In the genomic region with DNA sequence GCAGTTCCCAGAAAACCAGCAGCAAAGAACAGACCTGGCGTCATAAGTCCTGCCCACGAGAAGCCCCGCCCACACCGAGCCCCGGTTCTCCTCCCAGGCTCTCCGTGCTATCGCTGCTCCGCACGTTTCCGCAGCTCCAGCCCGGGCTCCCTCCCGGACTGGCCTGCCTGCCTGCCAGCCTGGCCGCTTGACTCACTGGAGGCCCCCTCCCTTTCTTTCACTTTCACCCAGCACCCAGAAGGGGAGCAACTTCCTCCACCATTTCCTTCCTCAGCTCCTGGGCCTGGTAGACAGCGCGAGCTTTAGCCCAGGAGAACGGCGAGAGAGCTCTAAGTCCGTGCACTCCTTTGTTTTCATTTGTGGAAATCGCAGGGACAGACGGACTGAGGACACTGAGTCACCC, we compare ENCODE assay signal across 8 mouse cellular contexts. TPM values are rescaled to one million over a fixed set of nuclear protein-coding genes. Genes with fewer than 3 reads are reported as not detected.
DNase-seq lines count a peak whose midpoint lies in the region; ATAC-seq and TF ChIP-seq lines count a peak whose summit lies in the region.

No protein-coding gene starts in this region.

- peak; percentile 85 for ATAC-seq in forebrain, embryonic 11.5 days (replicated peaks; ENCODE audit: low FRiP score)
- ATAC-seq in heart, postnatal 0 days (ENCODE audit: insufficient read depth, low read depth), result peak; percentile 81
- peak; percentile 81 for ATAC-seq in neural tube, embryonic 14.5 days (ENCODE audit: low read depth)

- under 1% methylated on average over 20 of the region's 20 CpGs for WGBS in forebrain, embryonic 11.5 days
- 1% methylated on average over 20 of the region's 20 CpGs for WGBS in heart, postnatal 0 days
- WGBS in neural tube, embryonic 14.5 days, result 3% methylated on average over 20 of the region's 20 CpGs

- peaks cover 14% of the 10 kb centered on the region for H3K79me2 ChIP-seq in CH12.LX (replicated peaks; ENCODE audit: control insufficient read depth, extremely low read depth, insufficient read depth, poor library complexity, severe bottlenecking)

- H3K4me3 ChIP-seq in CH12.LX (replicated peaks in 1 of 3; ENCODE audit: low read depth in 2 of 3, low read length in 2 of 3, poor library complexity in 1 of 3), result peak overlapping the region; percentile 30 to 41 (median 34)
- H3K4me3 ChIP-seq in forebrain, embryonic 11.5 days (ENCODE audit: low read depth, low read length), result peak overlapping the region; percentile 35
- H3K4me3 ChIP-seq in heart, postnatal 0 days (ENCODE audit: low read depth, low read length), result peak overlapping the region; percentile 45
- peak overlapping the region; percentile 35 for H3K4me3 ChIP-seq in neural tube, embryonic 14.5 days (ENCODE audit: low read depth, low read length)

- no peaks in the 10 kb centered on the region for H3K27me3 ChIP-seq in CH12.LX (replicated peaks)
- H3K27me3 ChIP-seq in forebrain, embryonic 11.5 days (ENCODE audit: control insufficient read depth, insufficient read depth, low read length), result no peaks in the 10 kb centered on the region
- H3K27me3 ChIP-seq in heart, postnatal 0 days (ENCODE audit: control insufficient read depth, insufficient read depth, low read length), result no peaks in the 10 kb centered on the region
- no peaks in the 10 kb centered on the region for H3K27me3 ChIP-seq in neural tube, embryonic 14.5 days (ENCODE audit: control insufficient read depth, insufficient read depth, low read length)

- H3K9ac ChIP-seq in CH12.LX (ENCODE audit: insufficient read depth, low read depth), result peak overlapping the region; percentile 26
- peak overlapping the region; percentile 73 for H3K9ac ChIP-seq in forebrain, embryonic 11.5 days (ENCODE audit: low read length)
- peak overlapping the region; percentile 46 for H3K9ac ChIP-seq in heart, postnatal 0 days (replicated peaks; ENCODE audit: low read depth, low read length)
- peak overlapping the region; percentile 60 for H3K9ac ChIP-seq in neural tube, embryonic 14.5 days (replicated peaks; ENCODE audit: low read depth, low read length)

- peak; percentile 48; the same call in 1 of the 2 replicates for TF ChIP-seq POLR2A in CH12.LX (IDR thresholded peaks at IDR 0.05; ENCODE audit: low read depth, low read length)

- H3K4me2 ChIP-seq in CH12.LX (ENCODE audit: insufficient read depth, low read depth, poor library complexity, severe bottlenecking), result peak overlapping the region; percentile 66
- H3K4me2 ChIP-seq in forebrain, embryonic 11.5 days (ENCODE audit: low read depth, low read length, severe bottlenecking), result peak overlapping the region; percentile 70
- H3K4me2 ChIP-seq in heart, postnatal 0 days (ENCODE audit: low read depth, low read length), result peak overlapping the region; percentile 63
- peak overlapping the region; percentile 67 for H3K4me2 ChIP-seq in neural tube, embryonic 14.5 days (ENCODE audit: low read depth, low read length)

- peak; percentile 83 for DNase-seq in CH12.LX (ENCODE audit: extremely low read depth)
- DNase-seq in c-Kit-positive CD71-negative TER-119-negative erythroid progenitor cells, embryonic 14.5 days (ENCODE audit: low read depth), result peak; percentile 88
- peak; percentile 85 for DNase-seq in forebrain, embryonic 11.5 days (ENCODE audit: low spot score)
- DNase-seq in heart, postnatal 0 days (ENCODE audit: low spot score), result peak; percentile 88
- DNase-seq in kidney, postnatal 4 days, result peak; percentile 88 to 92
- DNase-seq in lung, adult 18-20 months, result peak; percentile 95 to 96
- peak; percentile 87 for DNase-seq in testis, postnatal 10 days (ENCODE audit: low spot score)

- dilution Hi-C loops in CH12.LX (cut with MboI; ENCODE audit: extremely low pct_ligation_motif_present, extremely low pct_unique_long_range_greater_than_20kb, low sequenced_read_pairs), result no loop called here

- no peaks in the 10 kb centered on the region for H3K9me3 ChIP-seq in CH12.LX (replicated peaks; ENCODE audit: low read length)
- no peaks in the 10 kb centered on the region for H3K9me3 ChIP-seq in forebrain, embryonic 11.5 days (ENCODE audit: control insufficient read depth, low read length)
- no peaks in the 10 kb centered on the region for H3K9me3 ChIP-seq in heart, postnatal 0 days (replicated peaks; ENCODE audit: control insufficient read depth, low read length)
- no peaks in the 10 kb centered on the region for H3K9me3 ChIP-seq in neural tube, embryonic 14.5 days (ENCODE audit: control insufficient read depth, low read length)

- TF ChIP-seq RAD21 in CH12.LX (IDR thresholded peaks at IDR 0.05; ENCODE audit: low read depth, low read length), result no peak

- no peak for TF ChIP-seq CTCF in CH12.LX (conservative IDR thresholded peaks at IDR 0.05 in 1 of 2, IDR thresholded peaks at IDR 0.05 in 1 of 2; ENCODE audit: low read depth in 2 of 2, low read length in 2 of 2)
- TF ChIP-seq CTCF in heart, postnatal 0 days (IDR thresholded peaks at IDR 0.05; ENCODE audit: low read depth), result peak; percentile 14; the same call in 1 of the 2 replicates

- in situ Hi-C loops in CH12.LX (cut with MboI; ENCODE audit: low pct_ligation_motif_present, low pct_unique_long_range_greater_than_20kb, low sequenced_read_pairs), result no loop called here

- H3K27ac ChIP-seq in CH12.LX (ENCODE audit: insufficient read depth, low read depth), result peak overlapping the region; percentile 86
- peak overlapping the region; percentile 81 for H3K27ac ChIP-seq in forebrain, embryonic 11.5 days (ENCODE audit: low read depth, low read length)
- peak overlapping the region; percentile 86 for H3K27ac ChIP-seq in heart, postnatal 0 days (ENCODE audit: low read depth)
- H3K27ac ChIP-seq in neural tube, embryonic 14.5 days (ENCODE audit: low read depth, low read length), result peak overlapping the region; percentile 93

- peaks cover 38 to 80% of the 10 kb centered on the region in 2 experiments for H3K4me1 ChIP-seq in CH12.LX (ENCODE audit: control insufficient read depth in 1 of 2, insufficient read depth in 2 of 2)
- peaks cover 25% of the 10 kb centered on the region for H3K4me1 ChIP-seq in forebrain, embryonic 11.5 days (replicated peaks; ENCODE audit: control insufficient read depth, insufficient read depth, low read length)
- H3K4me1 ChIP-seq in heart, postnatal 0 days (ENCODE audit: control insufficient read depth, insufficient read depth), result peaks cover 64% of the 10 kb centered on the region
- H3K4me1 ChIP-seq in neural tube, embryonic 14.5 days (ENCODE audit: control insufficient read depth, insufficient read depth, low read length), result peaks cover 34% of the 10 kb centered on the region

- peaks cover 27 to 45% of the 10 kb centered on the region in 2 experiments for H3K36me3 ChIP-seq in CH12.LX (replicated peaks in 1 of 2; ENCODE audit: control insufficient read depth in 1 of 2, insufficient read depth in 1 of 2, low read length in 1 of 2)
- H3K36me3 ChIP-seq in forebrain, embryonic 11.5 days (ENCODE audit: control insufficient read depth, insufficient read depth, low read length), result peaks cover 4% of the 10 kb centered on the region; the same call in 1 of the 2 replicates
- peaks cover 30% of the 10 kb centered on the region for H3K36me3 ChIP-seq in heart, postnatal 0 days (replicated peaks; ENCODE audit: control insufficient read depth, insufficient read depth, low read length)
- peaks cover 8% of the 10 kb centered on the region; the same call in 1 of the 2 replicates for H3K36me3 ChIP-seq in neural tube, embryonic 14.5 days (ENCODE audit: control insufficient read depth, insufficient read depth, low read length)

- TF ChIP-seq EP300 in CH12.LX (IDR thresholded peaks at IDR 0.05; ENCODE audit: low read length), result 0 out of 2 replicates have a peak, but pooled peaks have one; percentile 38
- peak; percentile 74 for TF ChIP-seq EP300 in heart, postnatal 0 days (IDR thresholded peaks at IDR 0.05; ENCODE audit: low read depth)

TF ChIP-seq in CH12.LX, 34 proteins besides CTCF, POLR2A, EP300 and RAD21 (continues in another document):
- no peak; the same call in 1 of the 2 replicates for TF ChIP-seq SMC3 (IDR thresholded peaks at IDR 0.05; ENCODE audit: low read depth, low read length)
- peak; percentile 24; the same call in 1 of the 2 replicates for TF ChIP-seq ETS1 (conservative IDR thresholded peaks at IDR 0.05; ENCODE audit: low read depth, low read length)
- TF ChIP-seq MAZ (IDR thresholded peaks at IDR 0.05; ENCODE audit: low read depth, low read length), result peak; percentile 51; the same call in 1 of the 2 replicates
- TF ChIP-seq MEF2A (IDR thresholded peaks at IDR 0.05; ENCODE audit: borderline replicate concordance, low read depth, low read length), result no peak
- TF ChIP-seq ZNF384 (IDR thresholded peaks at IDR 0.05; ENCODE audit: low read depth, low read length), result no peak
- TF ChIP-seq ZKSCAN1 (IDR thresholded peaks at IDR 0.05; ENCODE audit: borderline replicate concordance, low read depth, low read length), result no peak
- no peak for TF ChIP-seq PAX5 (IDR thresholded peaks at IDR 0.05; ENCODE audit: low read length)
- no peak for TF ChIP-seq RCOR1 (conservative IDR thresholded peaks at IDR 0.05; ENCODE audit: low read depth, low read length)
- TF ChIP-seq MAFK (IDR thresholded peaks at IDR 0.05; ENCODE audit: insufficient replicate concordance, low read length), result no peak
- TF ChIP-seq NRF1 (IDR thresholded peaks at IDR 0.05; ENCODE audit: low read depth, low read length), result no peak
- no peak for TF ChIP-seq JUN (IDR thresholded peaks at IDR 0.05; ENCODE audit: insufficient read depth, low read depth, low read length)
- TF ChIP-seq ZC3H11A (IDR thresholded peaks at IDR 0.05; ENCODE audit: low read depth, low read length), result no peak
- 0 out of 2 replicates have a peak, but pooled peaks have one; percentile 52 for TF ChIP-seq MAX (IDR thresholded peaks at IDR 0.05; ENCODE audit: low read length)

RNA-seq across cellular contexts. Expression of a gene that starts 27.4 kb away (rescaled TPM):
- 0.13 and 0.21 TPM in 2 replicates for total RNA-seq in CH12.LX (2012; rRNA removed)
- total RNA-seq in CH12.LX (2014; rRNA removed), result not detected in 2 replicates
- 0.30 TPM in 2 replicates for polyA plus RNA-seq in CH12.LX (2012; ENCODE audit: insufficient read length, low read depth)
- polyA plus RNA-seq in forebrain, embryonic 11.5 days (2014; fragmentation: Nextera tagmentation; extraction: Ambion mirVana), result 1.9 and 2.8 TPM in 2 replicates
- 1.5 TPM in 1 of 2 replicates, not detected in the other for total RNA-seq in heart, postnatal 0 days (2014; rRNA removed; ENCODE audit: low replicate concordance)
- 0.31 and 0.45 TPM in 2 replicates for polyA plus RNA-seq in heart, postnatal 0 days (2015; fragmentation: Nextera tagmentation; extraction: Ambion mirVana)
- 3.4 and 3.9 TPM in 2 replicates for polyA plus RNA-seq in neural tube, embryonic 14.5 days (2014; fragmentation: Nextera tagmentation; extraction: Ambion mirVana)

RNA-seq across cellular contexts. Expression of a gene that starts 43.0 kb away (rescaled TPM):
- 5.6 TPM in 2 replicates for total RNA-seq in CH12.LX (2012; rRNA removed)
- total RNA-seq in CH12.LX (2014; rRNA removed), result 2.0 and 2.2 TPM in 2 replicates
- polyA plus RNA-seq in CH12.LX (2012; ENCODE audit: insufficient read length, low read depth), result 12.4 and 14.3 TPM in 2 replicates
- 7.6 and 9.6 TPM in 2 replicates for polyA plus RNA-seq in forebrain, embryonic 11.5 days (2014; fragmentation: Nextera tagmentation; extraction: Ambion mirVana)
- total RNA-seq in heart, postnatal 0 days (2014; rRNA removed; ENCODE audit: low replicate concordance), result 13.5 and 14.5 TPM in 2 replicates
- 3.5 and 3.6 TPM in 2 replicates for polyA plus RNA-seq in heart, postnatal 0 days (2015; fragmentation: Nextera tagmentation; extraction: Ambion mirVana)
- polyA plus RNA-seq in neural tube, embryonic 14.5 days (2014; fragmentation: Nextera tagmentation; extraction: Ambion mirVana), result 4.2 and 4.5 TPM in 2 replicates

Comparison
In these comparisons a context has a peak if more than half of its experiments do, and no peak if none do; other contexts are left out.
1. Peak in every context shown above with its lines: DNase-seq, ATAC-seq, H3K4me3 ChIP-seq and H3K27ac ChIP-seq.